Mouse (Mus musculus) spleen, adult 2 months (tissue): ENCODE data around the gene Crybg3. TPM values are rescaled to one million over a fixed set of nuclear protein-coding genes. Genes with fewer than 3 reads are reported as not detected.

Source experiments
- DNase-seq, 2 experiments: peaks; one replicate each; pipeline versions ENCODE4 v3.0.0 to v3.0.0-alpha.2; 2012 to 2021; ENCODE audit warnings: low spot score in 2 of 2, low read depth in 1 of 2
- H3K27ac ChIP-seq: fragments of 200-500 bp; 2 replicates; pipeline ENCODE4 v1.5.1; 2012; ENCODE audit warnings: low read length, inconsistent platforms; ENCODE audit not compliant: insufficient read depth
- H3K27me3 ChIP-seq: fragments of 200-500 bp; 2 replicates; pipeline ENCODE4 v1.6.1; 2012; ENCODE audit warnings: mild to moderate bottlenecking, moderate library complexity, low read length, inconsistent platforms; ENCODE audit not compliant: control insufficient read depth, insufficient read depth
- H3K36me3 ChIP-seq: fragments of 200-500 bp; 2 replicates; pipeline ENCODE4 v1.6.1; 2012; ENCODE audit warnings: mild to moderate bottlenecking, low read length, inconsistent platforms; ENCODE audit not compliant: control insufficient read depth, insufficient read depth
- H3K4me1 ChIP-seq: fragments of 200-500 bp; 2 replicates; pipeline ENCODE4 v1.6.1; 2011; ENCODE audit warnings: inconsistent platforms; ENCODE audit not compliant: control insufficient read depth, insufficient read depth, insufficient read length
- H3K4me3 ChIP-seq: fragments of 200-500 bp; 2 replicates; pipeline ENCODE4 v1.5.1; 2011; ENCODE audit warnings: mild to moderate bottlenecking, inconsistent platforms; ENCODE audit not compliant: insufficient read depth, insufficient read length; ENCODE audit errors: extremely low read depth
- CTCF ChIP-seq: fragments of 200-500 bp; IDR thresholded peaks from 2 replicates; pipeline ENCODE4 v1.5.1; 2011; ENCODE audit warnings: mild to moderate bottlenecking, inconsistent platforms; ENCODE audit not compliant: insufficient read depth, insufficient read length, insufficient replicate concordance; ENCODE audit errors: extremely low read depth
- POLR2A ChIP-seq: fragments of 200-500 bp; IDR thresholded peaks from 2 replicates; pipeline ENCODE4 v1.6.1; 2011; ENCODE audit warnings: low read depth, low read length, inconsistent platforms
- WGBS: fragments of 180-500 bp; shearing (Covaris S2); methylation state at CpG from one replicate; pipeline ENCODE4 v1.1.7; 2018; 5-methylcytosine and 5-hydroxymethylcytosine counted together
- polyA plus RNA-seq: library from polyadenylated mRNA; depleted of rRNA; stranded (reverse); fragments of >200 nt; gene quantifications from 2 replicates; pipeline ENCODE4 v1.2.3, GENCODE M21; 2012; rRNA removed

The Crybg3 gene
- polyA plus RNA-seq, 1 experiment: 1.1 TPM

GRCm38 (mm10) chr16:59448181-59448580, 152.6 kb downstream of the Crybg3 start:
- 84% methylated on average over 1 of the region's 1 CpGs for WGBS
- no peak overlapping the region for H3K4me3 ChIP-seq
- H3K36me3 ChIP-seq: no peaks in the 10 kb centered on the region
- H3K27me3 ChIP-seq: no peaks in the 10 kb centered on the region
- no peak overlapping the region for H3K27ac ChIP-seq
- peaks cover 5% of the 10 kb centered on the region; the same call in 1 of the 2 replicates for H3K4me1 ChIP-seq
- TF ChIP-seq CTCF: no peak
- DNase-seq: no peak

GRCm38 (mm10) chr16:59444880-59445559, 155.8 kb downstream of the Crybg3 start:
- Histone ChIP-seq H3K4me3 (no peak overlapping the region), H3K36me3 (no peaks in the 10 kb centered on the region), H3K4me1 (no peaks in the 10 kb centered on the region), H3K27me3 (no peaks in the 10 kb centered on the region), H3K27ac (no peak overlapping the region)
- 89% methylated on average over 7 of the region's 7 CpGs for WGBS
- TF ChIP-seq POLR2A (no peak), CTCF (no peak)
- no peak for DNase-seq

Other genes starting within 250 kb of the Crybg3 start
- not detected in 2 replicates for gene Olfr209, start 237.0 kb downstream of the Crybg3 start, polyA plus RNA-seq
- not detected in 2 replicates for gene Gabrr3, start 193.6 kb downstream of the Crybg3 start, polyA plus RNA-seq
- 6.0 and 8.2 TPM in 2 replicates for gene Riox2, start 129.2 kb downstream of the Crybg3 start, polyA plus RNA-seq
- 0.29 and 0.36 TPM in 2 replicates for gene Arl6, start 38.4 kb upstream of the Crybg3 start, polyA plus RNA-seq